Mouse (Mus musculus): ENCODE results near the gene Pafah2.
"Not testable (repeated sequence)": the region's sequence is repeated elsewhere in the genome, so short reads cannot be mapped to it uniquely, and the experiment has no call there.

Pafah2 gene

DNA sequence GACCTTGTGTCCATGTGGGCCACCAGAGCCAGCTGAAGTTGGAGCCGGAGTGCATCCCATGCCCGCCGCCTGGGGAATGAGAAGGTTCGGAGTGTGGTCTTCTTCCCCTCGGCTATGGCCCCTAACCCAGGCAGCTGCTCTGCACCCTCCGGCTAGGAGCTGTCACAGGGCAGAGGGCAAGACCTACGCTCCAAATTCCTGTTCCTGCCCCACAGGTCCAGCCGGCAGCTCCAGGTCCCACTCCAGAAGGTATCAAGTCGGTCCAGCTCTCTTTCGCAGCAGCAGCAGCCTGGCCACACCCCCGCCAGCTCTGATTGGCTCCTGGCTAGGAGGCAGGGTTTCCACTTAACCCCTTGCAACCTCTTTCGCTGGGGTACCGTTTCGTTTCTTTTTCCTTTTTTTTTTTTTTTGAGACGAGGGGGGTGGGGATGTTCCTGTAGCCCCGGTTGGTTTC is 23.8 kb upstream of the Pafah2 start:
- peak in 1 of 2 experiments; percentile 86 for DNase-seq (ENCODE audit: low spot score in 2 of 2)

DNA sequence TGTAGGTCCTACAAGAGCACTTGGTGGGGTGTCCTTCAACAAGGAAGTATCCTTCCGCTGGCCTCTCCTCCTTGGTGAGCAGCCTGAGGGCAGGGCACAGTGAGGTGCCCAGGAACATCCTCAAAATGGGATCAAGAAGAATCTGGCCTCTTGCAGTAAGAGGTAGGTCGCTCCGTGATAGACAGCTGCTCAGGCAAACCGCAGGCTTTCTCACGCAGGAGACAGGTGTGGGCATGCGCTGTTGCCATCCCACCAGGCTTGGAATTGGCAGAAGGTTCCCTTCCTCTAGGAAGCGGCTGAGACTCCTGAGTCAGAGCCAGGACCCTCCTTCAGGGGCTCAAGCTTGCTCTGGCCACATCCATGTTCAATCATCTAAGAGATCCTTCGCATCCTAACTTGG is 22.8 kb upstream of the Pafah2 start:
- DNase-seq (ENCODE audit: low spot score in 2 of 2), result no peak

DNA sequence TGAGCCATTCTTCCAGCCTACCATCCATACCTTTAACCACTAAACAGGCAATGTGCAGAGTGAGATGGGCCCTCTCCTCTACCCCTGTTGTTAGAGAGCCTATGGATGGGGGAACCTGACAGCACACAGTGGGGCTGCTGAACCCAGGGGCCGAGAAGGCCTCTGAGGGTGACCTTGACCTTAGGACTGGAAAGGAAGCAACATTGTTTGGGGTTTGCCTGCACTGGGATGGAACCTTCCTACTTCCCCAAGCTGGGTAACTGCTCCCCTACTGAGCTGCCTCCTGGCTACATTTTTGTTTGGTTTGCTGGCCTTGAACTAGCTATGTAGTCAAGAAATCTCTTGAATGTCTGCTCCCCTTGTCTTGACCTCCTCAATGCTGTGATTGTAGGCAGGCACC is 21.8 kb upstream of the Pafah2 start:
- DNase-seq (ENCODE audit: low spot score in 2 of 2), result no peak

DNA sequence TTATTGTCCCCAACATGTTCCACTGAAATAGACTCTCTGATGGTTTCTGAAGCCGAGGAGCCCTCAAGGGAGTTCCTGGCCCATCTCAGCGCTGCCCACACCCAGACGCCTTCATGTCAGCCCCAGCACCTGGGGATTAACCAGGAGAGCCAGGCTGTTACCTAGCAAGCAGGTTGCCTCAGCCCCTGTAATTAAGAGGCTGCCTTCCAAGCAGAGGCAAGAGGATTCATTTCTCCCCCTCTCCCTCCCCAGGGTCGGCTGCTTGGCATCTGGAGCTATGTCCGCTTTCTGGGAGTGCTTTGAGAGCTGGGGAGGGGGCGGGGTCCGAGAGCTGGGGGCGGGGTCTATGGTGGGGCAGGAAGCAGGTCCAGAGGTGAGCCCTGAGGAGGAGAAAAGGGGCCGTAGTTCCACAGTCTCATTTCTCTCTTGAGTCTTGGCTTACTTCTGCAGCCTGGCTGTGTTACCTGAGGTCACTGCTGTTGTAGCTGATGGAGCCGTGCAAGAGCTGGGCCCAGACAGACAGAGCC is 18.0 kb upstream of the Pafah2 start:
- no peak for DNase-seq (ENCODE audit: low spot score in 2 of 2)

DNA sequence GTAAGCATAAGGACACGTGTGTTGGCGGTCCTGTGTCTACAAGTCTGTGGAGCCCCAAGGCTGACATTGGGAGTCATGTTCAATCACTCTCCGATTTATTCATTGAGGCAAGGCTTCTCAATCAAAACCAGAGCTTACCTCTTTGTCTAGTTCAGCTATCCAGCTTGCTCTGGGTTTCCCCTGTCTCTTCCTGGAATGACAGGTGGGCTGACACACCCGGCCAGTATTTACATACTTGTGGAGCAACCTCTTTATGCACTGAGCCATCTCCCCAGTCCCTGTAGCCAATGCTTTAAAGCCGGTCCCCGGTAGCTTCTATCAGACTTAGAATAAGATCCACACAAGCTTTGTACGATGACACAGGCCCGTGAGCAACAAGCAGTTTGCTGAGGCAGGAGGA is 16.6 kb upstream of the Pafah2 start:
- no peak for DNase-seq (ENCODE audit: low spot score in 2 of 2)

DNA sequence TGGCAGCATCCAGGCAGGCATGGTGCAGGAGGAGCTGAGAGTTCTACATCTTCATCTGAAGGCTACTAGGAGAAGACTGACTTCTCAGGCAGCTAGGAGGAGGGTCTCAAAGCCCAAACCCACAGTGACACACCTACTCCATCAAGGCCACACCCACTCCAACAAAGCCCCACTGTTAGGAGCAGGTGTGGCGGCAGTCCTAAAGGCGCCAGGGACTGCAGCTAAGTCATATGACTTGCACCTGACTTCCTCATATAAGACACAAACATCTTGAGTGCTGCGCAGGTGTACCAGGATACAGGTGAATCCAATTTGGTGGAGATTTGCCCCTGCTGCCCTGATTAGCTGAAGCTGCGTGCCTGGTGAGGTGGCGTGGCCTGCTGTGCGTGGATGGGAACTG is 12.4 kb upstream of the Pafah2 start, which contains the start of gene Extl1:
Gene Extl1 (minus strand): TSS at position 101 of the 400 bp plus-strand sequence.
- DNase-seq (ENCODE audit: low spot score in 2 of 2), result not testable (repeated sequence)

DNA sequence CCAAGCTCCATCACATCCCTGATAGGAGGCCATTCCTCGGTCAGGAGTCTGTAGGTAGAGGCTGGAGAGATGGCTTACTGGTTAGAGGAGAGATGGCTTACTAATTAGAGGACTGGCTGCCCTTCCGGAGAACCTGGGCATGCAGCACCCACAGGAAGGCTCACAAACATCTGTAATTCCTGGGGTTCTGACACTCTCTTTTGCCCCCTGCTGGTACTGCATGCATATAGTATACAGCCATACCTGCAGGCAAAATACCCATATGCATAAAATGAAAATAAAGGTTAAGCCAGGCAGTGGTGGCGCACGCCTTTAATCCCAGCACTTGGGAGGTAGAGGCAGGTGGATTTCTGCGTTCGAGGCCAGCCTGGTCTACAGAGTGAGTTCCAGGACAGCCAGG is 8.9 kb upstream of the Pafah2 start:
- DNase-seq (ENCODE audit: low spot score in 2 of 2), result no peak

DNA sequence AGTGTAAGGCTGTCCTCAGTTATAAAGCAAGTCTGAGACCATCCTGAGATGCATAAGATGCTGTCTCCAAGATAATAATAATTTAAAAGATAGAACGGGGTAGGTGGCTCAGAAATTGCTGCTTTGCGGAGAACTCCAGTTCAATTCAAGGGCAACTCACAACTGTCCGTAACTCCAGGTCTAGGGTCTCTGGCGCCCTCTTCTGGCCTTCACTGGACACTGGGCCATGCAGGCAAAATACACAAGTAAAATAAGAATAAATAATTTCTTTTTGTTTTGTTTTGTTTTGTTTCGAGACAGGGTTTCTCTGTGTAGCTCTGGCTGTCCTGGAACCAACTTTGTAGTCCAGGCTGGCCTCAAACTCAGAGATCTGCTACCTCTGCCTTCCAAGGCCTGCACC is 7.7 kb upstream of the Pafah2 start:
- peak in 1 of 2 experiments; percentile 69 for DNase-seq (ENCODE audit: low spot score in 2 of 2)

DNA sequence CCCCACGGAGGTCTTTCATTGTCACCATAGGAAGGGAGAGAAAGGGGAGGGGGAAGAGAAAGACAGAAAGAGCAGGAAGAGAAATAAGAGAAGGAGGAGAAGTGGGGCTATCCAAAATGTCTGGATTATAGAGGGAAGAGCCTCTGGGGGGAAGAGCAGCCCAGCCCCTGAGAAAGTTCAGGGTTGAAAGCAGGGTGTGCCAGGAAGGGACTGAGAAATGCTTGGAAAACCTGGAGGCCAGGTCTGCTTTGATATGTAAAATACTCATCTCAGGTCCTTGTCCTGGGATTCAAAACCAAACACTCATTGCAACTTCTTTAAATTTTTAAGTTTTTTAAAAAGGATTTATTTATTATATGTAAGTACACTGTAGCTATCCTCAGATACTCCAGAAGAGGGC is 4.5 kb upstream of the Pafah2 start:
- no peak for DNase-seq (ENCODE audit: low spot score in 2 of 2)

DNA sequence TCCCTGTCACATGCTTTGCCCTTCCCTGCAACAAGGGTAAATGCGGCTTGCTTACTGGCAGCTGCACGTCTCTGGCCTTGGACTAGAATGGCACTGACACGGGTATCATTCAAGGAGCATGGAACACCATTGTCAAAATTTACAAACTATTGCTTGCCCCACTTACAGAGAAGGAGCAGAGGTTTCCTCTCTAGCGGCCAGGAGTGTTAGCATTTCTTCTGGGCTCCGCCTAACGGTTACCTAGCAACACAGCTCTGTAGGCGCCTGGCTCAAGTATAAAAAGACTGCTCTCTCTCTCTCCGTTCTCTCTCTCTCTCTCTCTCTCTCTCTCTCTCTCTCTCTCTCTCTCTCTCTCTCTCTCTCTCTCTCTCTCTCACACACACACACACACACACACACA is 3.5 kb upstream of the Pafah2 start:
- peak in 1 of 2 experiments; percentile 52 for DNase-seq (ENCODE audit: low spot score in 2 of 2)

DNA sequence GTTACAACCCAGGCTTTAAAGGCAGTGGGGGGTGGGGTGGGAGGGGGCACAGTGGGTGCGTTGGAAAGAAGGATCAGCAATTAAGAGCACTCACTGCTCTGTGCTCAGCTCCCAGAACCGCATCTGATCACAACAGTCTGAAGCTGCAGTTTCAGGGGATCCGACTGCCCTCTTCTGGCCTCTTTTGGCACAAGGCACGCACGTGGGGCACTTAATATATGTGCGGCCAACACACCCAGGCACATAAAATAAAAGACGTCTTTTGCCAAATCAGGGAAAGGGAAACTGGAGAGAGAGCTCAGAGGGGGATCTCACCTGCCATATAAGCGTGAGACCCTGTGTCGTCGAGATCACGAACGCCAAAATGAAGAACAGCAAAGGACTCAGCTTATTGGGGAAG is 3.1 kb upstream of the Pafah2 start:
- DNase-seq (ENCODE audit: low spot score in 2 of 2), result peak in 1 of 2 experiments; percentile 32

DNA sequence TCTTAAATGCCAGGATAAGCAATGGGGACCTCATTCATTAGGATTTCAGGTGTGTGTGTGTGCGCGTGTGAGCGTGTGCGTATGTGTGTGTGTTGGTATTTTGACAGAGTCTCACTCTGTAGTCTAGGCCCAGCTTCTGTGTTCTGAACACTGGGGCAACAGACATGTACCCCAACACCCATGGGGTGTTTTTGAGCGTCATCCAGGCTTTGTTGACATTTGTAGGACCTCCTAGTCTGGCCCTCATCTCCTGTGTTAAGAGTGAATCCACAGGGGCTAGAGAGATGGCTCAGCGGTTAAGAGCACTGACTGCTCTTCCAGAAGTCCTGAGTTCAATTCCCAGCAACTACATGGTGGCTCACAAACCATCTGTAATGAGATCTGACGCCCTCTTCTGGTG is 978 bp upstream of the Pafah2 start:
- no peak for DNase-seq (ENCODE audit: low spot score in 2 of 2)

DNA sequence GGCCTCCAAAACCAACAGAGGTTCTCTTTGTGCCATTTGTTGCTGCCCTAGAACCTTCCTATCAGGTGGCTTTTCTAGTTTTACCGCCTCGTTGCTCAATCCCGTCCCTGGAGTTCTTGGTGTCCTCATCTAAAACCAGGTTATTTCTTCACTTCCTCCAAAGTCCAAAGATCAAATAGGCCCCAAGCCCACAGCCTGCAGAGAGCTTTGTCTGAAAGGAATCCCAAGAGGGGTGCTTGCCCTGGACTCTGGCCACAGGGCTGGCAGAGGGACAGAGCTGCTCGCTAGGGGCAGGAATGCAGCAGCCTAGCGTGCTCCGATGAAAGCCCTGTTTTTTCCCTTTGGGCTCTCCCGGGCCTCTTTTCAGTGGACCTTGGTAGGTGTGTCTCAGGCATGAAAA is 1.0 kb downstream of the Pafah2 start:
- peak in 1 of 2 experiments; percentile 51 for DNase-seq (ENCODE audit: low spot score in 2 of 2)

DNA sequence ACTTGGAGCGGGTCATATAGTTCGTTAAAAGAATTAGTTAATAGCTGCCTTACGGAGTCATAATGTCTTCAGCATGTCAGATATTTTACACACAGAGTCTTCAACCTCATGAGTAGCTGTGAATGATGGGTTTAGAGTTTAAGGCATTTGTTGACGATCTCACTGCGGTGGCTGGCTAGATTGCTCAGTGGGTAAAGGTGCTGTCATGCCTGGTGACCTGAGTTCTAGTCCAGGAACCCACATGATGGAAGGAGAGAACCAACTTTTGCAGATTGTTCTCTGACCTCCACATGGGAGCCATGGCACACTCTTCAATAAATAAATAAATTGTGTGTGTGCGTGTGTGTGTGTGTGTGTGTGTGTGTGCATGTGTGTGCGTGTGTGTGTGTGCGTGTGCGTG is 1.6 kb downstream of the Pafah2 start:
- no peak for DNase-seq (ENCODE audit: low spot score in 2 of 2)

DNA sequence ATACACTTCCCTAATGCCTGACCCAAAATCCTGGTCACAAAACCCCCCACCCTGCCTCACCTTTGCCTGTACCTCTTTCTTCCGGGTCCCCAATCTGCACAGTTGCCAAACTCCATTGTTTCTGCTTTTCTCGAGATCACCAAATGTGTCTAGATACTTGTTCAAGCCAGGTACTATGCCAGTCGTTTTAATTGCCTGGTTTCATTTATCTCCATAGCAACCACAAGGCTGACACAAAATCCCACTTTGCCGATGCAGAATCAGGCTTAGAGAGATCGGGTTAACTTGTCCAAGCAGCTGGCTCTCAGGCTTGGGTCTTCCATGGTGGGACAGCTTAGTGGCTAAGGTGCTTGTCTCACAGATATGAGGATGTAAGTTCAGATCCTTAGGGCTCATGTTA is 4.1 kb downstream of the Pafah2 start:
- peak in 1 of 2 experiments; percentile 32 for DNase-seq (ENCODE audit: low spot score in 2 of 2)

DNA sequence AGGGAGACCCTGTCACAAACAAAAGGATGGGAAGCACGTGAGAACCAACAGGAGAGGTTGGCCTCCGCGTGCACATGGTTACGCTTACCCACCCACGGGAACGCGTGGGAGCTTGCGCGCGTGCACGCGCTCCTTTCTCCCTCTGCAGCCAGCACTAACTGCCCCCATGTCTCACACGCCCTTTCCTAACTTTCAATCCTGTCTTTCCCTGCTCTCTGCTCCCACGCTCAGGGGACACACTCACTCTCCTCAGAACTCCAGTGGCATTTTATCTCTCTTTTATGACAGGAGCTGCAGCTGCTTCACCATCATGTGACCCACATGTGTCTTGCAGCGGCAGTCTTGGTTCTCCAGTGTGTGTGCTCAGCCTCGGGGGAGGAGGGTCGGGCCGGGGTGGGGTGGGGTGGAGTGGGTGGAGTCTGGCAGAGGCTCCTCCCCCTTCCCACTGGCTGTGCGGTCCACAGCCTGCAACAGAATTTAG is 5.1 kb downstream of the Pafah2 start:
- peak; percentile 81 to 86 for DNase-seq (ENCODE audit: low spot score in 2 of 2)

DNA sequence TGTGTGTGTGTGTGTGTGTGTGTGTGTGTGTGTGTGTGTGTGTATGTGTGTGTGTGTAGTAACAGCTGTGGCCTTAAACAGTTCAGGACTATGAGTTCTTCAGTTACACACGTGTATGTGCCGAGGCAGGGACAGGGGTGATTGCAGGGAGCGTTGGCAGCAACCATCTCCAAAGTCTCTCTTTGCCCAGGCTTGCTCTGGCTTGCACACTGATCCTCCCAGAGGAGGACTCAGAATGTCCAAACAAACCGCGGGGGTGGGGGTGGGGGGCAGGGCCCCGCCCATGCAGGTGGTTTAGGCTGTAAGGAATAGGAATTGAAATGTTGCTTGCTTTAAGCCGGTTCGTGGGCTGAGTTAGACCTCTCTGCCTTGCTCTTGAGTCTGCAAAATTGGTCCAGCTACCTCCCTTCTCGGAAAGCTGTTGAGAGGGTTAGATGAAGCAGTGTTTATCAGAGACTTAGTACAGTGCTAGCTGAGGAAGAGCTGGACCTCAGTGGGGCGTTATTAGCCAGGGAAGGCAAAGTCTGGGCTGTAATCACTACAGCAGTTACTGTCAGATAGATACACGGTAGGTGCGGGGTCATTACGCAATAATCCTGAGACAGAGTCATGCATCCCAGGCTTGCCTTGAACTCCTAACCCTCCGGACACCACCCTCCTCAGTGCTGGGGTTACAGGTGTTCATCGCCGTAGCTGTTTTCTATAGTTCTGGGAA is 5.9 kb downstream of the Pafah2 start:
- DNase-seq (ENCODE audit: low spot score in 2 of 2), result no peak

DNA sequence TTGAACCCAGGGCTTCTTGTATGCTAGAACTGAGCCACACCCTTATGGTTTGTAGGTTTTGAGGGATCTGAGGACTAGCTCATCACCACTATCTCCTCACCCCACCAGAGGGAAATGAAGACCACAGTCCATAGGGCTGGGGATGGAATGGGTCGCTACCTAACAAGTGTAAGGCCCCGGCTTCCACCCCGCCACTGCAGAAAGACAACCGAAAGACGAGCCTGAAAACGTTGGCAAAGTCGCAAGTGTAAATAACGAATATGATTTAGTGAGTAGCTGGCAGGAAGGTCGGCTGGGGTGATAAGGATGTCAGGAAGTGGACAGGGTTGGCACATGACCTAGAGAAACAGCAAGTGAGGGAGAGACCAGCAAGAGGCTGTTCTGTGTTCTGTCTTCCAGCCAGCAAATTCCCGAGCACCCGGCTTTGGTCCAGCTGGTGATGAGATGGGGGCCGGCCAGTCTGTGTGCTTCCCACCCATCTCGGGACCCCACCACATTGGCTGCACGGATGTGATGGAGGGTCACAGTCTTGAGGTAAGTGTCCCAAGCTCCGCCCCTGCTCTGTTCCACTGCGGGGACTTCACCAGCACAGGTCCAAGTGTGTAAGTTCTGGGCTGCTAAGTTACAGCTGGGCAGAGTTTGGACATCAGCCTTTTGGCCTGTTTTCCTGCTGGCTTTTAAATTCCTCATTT is 6.6 kb downstream of the Pafah2 start:
- no peak for DNase-seq (ENCODE audit: low spot score in 2 of 2)

DNA sequence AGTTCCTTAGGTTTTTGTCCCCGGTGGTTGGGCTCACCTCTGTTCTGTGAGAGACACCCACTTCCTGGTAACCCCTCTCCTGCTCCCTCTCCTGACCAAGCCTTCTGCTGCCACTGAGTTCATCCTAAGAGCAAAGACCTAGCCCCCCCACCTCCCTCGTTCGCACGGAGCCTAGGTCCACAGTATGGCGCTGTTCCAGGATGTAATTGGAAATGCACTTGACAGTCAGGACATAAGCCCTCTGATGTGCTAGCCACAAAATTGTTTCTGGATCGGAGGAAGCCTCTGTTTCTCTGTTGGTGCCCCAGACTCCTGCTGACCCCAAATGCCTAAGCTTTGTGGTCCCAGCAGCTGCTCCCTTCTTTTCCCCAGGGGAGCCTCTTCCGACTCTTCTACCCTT is 7.6 kb downstream of the Pafah2 start:
- no peak for DNase-seq (ENCODE audit: low spot score in 2 of 2)

DNA sequence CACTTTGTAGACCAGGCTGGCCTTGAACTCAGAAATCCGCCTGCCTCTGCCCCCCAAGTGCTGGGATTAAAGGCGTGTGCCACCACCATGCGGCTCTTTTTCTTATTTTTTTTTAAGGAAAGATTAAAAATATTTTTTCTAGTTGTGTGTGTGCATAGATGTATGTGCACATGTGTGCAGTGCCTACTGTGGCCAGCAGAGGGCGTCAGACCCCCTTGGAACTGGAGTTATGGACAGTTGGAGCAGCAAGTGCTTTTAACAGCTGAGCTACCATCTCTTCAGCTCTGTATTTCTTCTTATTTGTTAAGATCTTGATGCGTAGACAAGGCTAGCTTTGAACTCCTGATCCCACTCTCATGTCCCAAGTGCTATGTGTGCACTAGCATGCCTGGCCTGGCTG is 13.2 kb downstream of the Pafah2 start:
- no peak for DNase-seq (ENCODE audit: low spot score in 2 of 2)

DNA sequence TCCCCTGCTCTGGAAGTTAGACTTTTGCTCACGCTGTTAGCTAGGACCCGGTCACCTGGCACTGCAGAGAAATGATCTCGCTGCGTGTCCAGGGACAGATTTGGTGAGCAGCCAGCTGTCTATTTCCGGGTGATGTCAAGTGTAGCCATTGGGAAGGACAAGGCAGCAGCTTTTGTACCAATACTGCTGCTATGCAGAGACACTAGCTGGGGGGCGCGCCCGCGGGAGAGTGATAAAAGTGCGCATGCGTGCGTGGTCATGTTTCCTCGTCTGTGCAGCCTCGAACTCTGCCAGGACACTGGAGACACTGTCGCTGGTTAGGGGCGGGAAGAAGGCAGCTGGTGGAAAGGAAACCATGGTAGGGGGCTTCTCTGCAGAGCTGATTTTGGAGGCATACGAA is 20.1 kb downstream of the Pafah2 start:
- peak in 1 of 2 experiments; percentile 64 for DNase-seq (ENCODE audit: low spot score in 2 of 2)

DNA sequence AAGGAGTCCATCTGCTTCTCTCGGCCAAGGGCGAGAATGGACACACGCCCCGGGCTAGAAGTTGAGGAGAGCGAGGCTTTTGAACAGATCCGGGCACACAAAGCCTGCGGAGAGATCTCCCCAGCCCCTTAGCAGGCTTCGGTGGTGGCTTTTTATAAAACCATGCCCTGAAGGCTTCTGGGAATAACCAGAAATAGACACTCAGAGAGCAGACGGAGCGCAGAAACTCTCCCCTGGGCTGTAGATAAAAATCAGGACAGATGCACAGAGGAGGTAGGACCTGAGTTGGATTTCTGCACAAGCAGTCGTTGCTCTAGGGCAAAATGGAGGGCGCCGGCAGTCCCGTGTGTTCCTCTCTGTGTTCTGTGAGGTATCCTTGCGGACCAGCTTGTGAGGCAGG is 20.5 kb downstream of the Pafah2 start:
- DNase-seq (ENCODE audit: low spot score in 2 of 2), result peak in 1 of 2 experiments; percentile 72

DNA sequence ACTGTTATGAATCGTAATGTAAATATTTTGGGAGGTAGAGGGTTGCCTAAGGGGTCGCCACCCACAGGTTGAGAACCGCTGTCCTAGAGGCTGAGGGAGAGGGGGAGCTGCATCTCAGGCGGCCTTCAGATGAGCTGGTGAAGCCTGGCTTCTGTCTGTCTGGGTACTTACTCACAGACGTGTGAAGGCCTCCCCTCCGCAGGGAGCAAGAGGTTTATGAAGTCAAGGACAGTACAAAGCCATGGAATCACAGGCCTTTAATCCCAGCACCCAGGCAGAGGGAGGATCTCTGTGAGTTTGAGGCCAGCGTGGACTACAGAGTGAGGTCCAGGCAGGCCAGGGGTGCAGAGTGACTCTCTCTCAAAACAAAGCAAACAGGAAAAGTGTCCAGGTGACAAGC is 21.0 kb downstream of the Pafah2 start:
- DNase-seq (ENCODE audit: low spot score in 2 of 2), result no peak

Measured in left cerebral cortex, adult 9 months (tissue).